ENCODE assay signal across 7 mouse cellular contexts in the genomic region with DNA sequence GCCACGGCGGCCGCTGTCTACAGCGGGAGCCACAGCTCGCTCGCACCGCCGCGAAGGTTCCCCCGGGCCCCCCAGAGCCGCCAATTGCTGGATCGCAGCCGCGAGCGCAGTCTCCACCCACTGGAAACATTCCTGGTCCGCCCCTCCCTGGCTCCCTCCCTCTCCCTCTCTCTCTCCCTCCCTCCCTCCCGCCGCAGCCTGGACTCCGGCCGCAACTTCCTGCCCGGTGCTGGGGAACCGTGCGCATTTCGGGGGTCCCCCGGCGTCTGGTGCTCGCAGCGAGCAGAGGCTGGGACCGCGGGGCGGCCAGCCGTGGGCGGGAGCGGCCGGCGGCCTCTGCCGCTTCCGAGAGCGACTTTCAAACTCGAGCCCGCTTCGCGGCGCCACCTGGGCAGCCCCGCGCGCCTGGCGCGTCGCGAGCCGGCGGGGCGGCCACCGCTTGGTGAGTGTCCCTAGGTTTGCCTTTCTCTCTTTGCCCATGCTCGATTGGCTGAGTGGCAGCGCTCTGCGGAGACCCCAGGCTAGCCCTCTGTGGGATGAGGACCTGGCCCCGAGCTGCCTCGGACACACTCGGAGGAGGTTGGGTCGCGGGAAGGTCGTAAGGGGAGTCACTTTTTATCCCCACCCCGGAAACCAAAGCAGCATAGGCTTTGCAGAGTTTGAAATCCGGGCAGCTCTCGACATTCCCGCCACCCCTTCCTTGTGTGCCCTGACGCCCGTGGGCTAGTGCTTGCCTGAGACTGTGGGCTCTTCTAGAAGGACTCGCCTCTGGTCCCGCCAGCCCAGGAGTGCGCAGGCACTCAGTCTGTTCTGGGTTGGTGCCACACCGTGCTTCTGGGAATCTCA. TPM values are rescaled to one million over a fixed set of nuclear protein-coding genes. Genes with fewer than 3 reads are reported as not detected.
A peak's percentile ranks its signal among the peaks of the same experiment; 100 is the strongest.
DNase-seq lines count a peak whose midpoint lies in the region; ATAC-seq lines count a peak whose summit lies in the region.

No protein-coding gene starts in this region.

- H3K4me3 ChIP-seq in limb, embryonic 15.5 days: peak overlapping the region; percentile 64
- H3K4me3 ChIP-seq in midbrain, embryonic 15.5 days: peak overlapping the region; percentile 47

- H3K27me3 ChIP-seq in limb, embryonic 15.5 days: peaks cover 12% of the 10 kb centered on the region
- H3K27me3 ChIP-seq in midbrain, embryonic 15.5 days (replicated peaks): peaks cover 52% of the 10 kb centered on the region

- peak; percentile 81 for ATAC-seq in limb, embryonic 15.5 days (ENCODE audit: insufficient number of reproducible peaks, low FRiP score, low TSS enrichment, low read depth)
- peak; percentile 77 for ATAC-seq in midbrain, embryonic 15.5 days (replicated peaks)

- H3K4me1 ChIP-seq in limb, embryonic 15.5 days: peaks cover 44% of the 10 kb centered on the region
- H3K4me1 ChIP-seq in midbrain, embryonic 15.5 days: peaks cover 19% of the 10 kb centered on the region

- peak; percentile 92 for DNase-seq in R1 (ENCODE audit: low read depth, low spot score)
- peak; percentile 67 for DNase-seq in cerebellum, adult 9-10 months
- DNase-seq in gastrocnemius, postnatal 14 days: peak; percentile 83
- peak; percentile 72 for DNase-seq in induced T-regulatory cell, adult 2 months (ENCODE audit: low read depth)
- DNase-seq in spleen, postnatal 4 days (ENCODE audit: low spot score in 2 of 2): peak; percentile 61 to 79

- intact Hi-C loops in gastrocnemius, postnatal 14 days (cut with DNase I; ENCODE audit: low total_unique reads): no loop called here

- under 1% methylated on average over 72 of the region's 74 CpGs for whole genome bisulfite sequencing in limb, embryonic 15.5 days
- under 1% methylated on average over 74 of the region's 74 CpGs for WGBS in midbrain, embryonic 15.5 days

- peak overlapping the region; percentile 82 for H3K27ac ChIP-seq in limb, embryonic 15.5 days
- H3K27ac ChIP-seq in midbrain, embryonic 15.5 days: no peak overlapping the region

- H3K36me3 ChIP-seq in limb, embryonic 15.5 days: no peaks in the 10 kb centered on the region
- H3K36me3 ChIP-seq in midbrain, embryonic 15.5 days (replicated peaks): no peaks in the 10 kb centered on the region

- H3K4me2 ChIP-seq in limb, embryonic 15.5 days: peak overlapping the region; percentile 97
- peak overlapping the region; percentile 95 for H3K4me2 ChIP-seq in midbrain, embryonic 15.5 days

- no peaks in the 10 kb centered on the region for H3K9me3 ChIP-seq in limb, embryonic 15.5 days
- H3K9me3 ChIP-seq in midbrain, embryonic 15.5 days: no peaks in the 10 kb centered on the region

- H3K9ac ChIP-seq in limb, embryonic 15.5 days: peak overlapping the region; percentile 65
- H3K9ac ChIP-seq in midbrain, embryonic 15.5 days: peak overlapping the region; percentile 31

RNA-seq across cellular contexts. Expression of a gene that starts 2.9 kb away (rescaled TPM):
- total RNA-seq in gastrocnemius, postnatal 14 days (2021): 10 to 100 TPM; 10.3 to 11.7 TPM
- 6.0 and 8.0 TPM in 2 replicates for polyA plus RNA-seq in limb, embryonic 15.5 days (2015; fragmentation: Nextera tagmentation; extraction: Ambion mirVana)
- polyA plus RNA-seq in midbrain, embryonic 15.5 days (2015; fragmentation: Nextera tagmentation; extraction: Ambion mirVana): 1.3 and 1.4 TPM in 2 replicates
